Comparison of ENCODE assay signal across 7 mouse cellular contexts in the genomic region with DNA sequence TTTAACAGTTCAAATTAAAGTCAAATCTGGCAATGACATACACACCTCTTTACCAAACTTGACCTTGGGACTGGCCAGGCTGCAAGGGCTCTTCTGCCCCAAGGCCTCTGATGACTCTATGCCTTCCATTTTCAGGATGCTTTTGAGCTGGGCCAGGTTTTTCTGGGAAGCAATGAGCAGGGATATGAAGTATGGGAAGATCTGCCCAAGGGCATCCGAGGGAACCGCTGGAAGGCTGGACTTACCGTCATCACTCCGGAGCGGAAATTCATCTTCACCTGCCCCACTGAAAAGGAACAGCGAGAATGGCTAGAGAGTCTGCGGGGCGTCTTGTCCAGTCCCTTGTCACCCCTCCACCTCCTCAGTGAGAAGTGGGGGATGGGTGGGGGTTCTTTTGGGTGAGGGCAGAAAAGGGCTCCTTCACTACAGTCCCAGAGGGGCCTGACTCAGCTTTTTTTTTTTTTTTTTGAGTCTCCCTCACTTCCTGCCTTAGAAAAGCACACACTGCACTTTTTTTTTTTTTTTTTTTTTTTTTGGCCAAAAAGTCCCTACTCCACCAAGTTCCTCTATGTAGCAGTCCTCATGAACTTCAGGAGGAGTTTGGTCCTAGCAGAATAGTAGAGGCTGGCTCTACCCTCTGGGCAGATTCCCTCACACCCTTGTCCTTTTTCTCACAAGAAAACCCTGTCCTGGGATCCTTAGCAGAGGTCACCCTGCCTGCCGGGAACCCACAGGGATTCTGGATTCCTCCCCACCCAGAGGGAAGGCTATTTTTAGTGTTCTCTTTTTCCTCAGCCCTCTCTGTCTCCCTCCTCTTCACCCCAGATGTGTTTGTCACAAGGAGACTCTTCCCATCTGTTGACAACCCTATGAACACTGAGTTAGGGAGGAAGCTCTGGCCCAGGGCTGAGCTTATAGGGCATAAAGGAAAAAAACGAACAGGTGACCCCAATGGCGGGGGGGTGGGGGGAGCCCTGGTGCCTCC. TPM values are rescaled to one million over a fixed set of nuclear protein-coding genes. Genes with fewer than 3 reads are reported as not detected.
DNase-seq lines count a peak whose midpoint lies in the region; ATAC-seq and TF ChIP-seq lines count a peak whose summit lies in the region.

No protein-coding gene starts in this region.

- H3K4me3 ChIP-seq in MEL (ENCODE audit: control insufficient read depth in 1 of 2, insufficient read depth in 1 of 2, low read depth in 2 of 2, low read length in 2 of 2) = no peak overlapping the region
- H3K4me3 ChIP-seq in forebrain, embryonic 11.5 days (ENCODE audit: low read depth, low read length) = no peak overlapping the region

- H3K36me3 ChIP-seq in MEL (ENCODE audit: control insufficient read depth in 1 of 2, insufficient read depth in 2 of 2, low read length in 2 of 2) = no peaks in the 10 kb centered on the region; a peak in 1 of 4 replicates
- H3K36me3 ChIP-seq in forebrain, embryonic 11.5 days (ENCODE audit: control insufficient read depth, insufficient read depth, low read length) = no peaks in the 10 kb centered on the region

- 80% methylated on average over 11 of the region's 11 CpGs for WGBS in forebrain, embryonic 11.5 days

- H3K9ac ChIP-seq in MEL (ENCODE audit: control insufficient read depth, low read depth, low read length, poor library complexity, severe bottlenecking) = no peak overlapping the region
- H3K9ac ChIP-seq in forebrain, embryonic 11.5 days (ENCODE audit: low read length) = no peak overlapping the region

- TF ChIP-seq RAD21 in MEL (IDR thresholded peaks at IDR 0.05; ENCODE audit: low read depth, low read length) = no peak

- H3K4me2 ChIP-seq in forebrain, embryonic 11.5 days (ENCODE audit: low read depth, low read length, severe bottlenecking) = no peak overlapping the region

- peaks cover 0 to 12% of the 10 kb centered on the region in 2 experiments; a peak in 3 of 4 replicates for H3K4me1 ChIP-seq in MEL (ENCODE audit: control insufficient read depth in 1 of 2, insufficient read depth in 2 of 2, low read length in 2 of 2)
- no peaks in the 10 kb centered on the region for H3K4me1 ChIP-seq in forebrain, embryonic 11.5 days (replicated peaks; ENCODE audit: control insufficient read depth, insufficient read depth, low read length)

- DNase-seq in kidney, postnatal 25 days = peak; percentile 44 to 71
- no peak for DNase-seq in kidney, adult 11 months
- DNase-seq in A20 (ENCODE audit: low read depth, low spot score) (peak; percentile 42), MEL (ENCODE audit: low read depth, low spot score) (no peak)
- DNase-seq in heart, postnatal 10 days = peak; percentile 46 to 48
- DNase-seq in forebrain, embryonic 11.5 days (ENCODE audit: low spot score) = no peak
- no peak for DNase-seq in urinary bladder, postnatal 25 days (ENCODE audit: low spot score)

- H3K79me2 ChIP-seq in MEL (ENCODE audit: control insufficient read depth, insufficient read depth, low read length, poor library complexity) = no peaks in the 10 kb centered on the region

- no peak for TF ChIP-seq EP300 in MEL (IDR thresholded peaks at IDR 0.05; ENCODE audit: low read depth in 1 of 2, low read length in 2 of 2)

- H3K27ac ChIP-seq in MEL (ENCODE audit: control insufficient read depth, low read depth, low read length) = no peak overlapping the region
- no peak overlapping the region for H3K27ac ChIP-seq in forebrain, embryonic 11.5 days (ENCODE audit: low read depth, low read length)

- no peak for TF ChIP-seq POLR2A in MEL (IDR thresholded peaks at IDR 0.05; ENCODE audit: control insufficient read depth in 1 of 2, insufficient read depth in 1 of 2, low read depth in 1 of 2, low read length in 2 of 2, poor library complexity in 1 of 2)

- no peak for TF ChIP-seq CTCF in MEL (IDR thresholded peaks at IDR 0.05 in 2 of 3, conservative IDR thresholded peaks at IDR 0.05 in 1 of 3; ENCODE audit: control insufficient read depth in 1 of 3, insufficient read depth in 1 of 3, low read depth in 2 of 3, low read length in 3 of 3, poor library complexity in 1 of 3, severe bottlenecking in 1 of 3)

- ATAC-seq in forebrain, embryonic 11.5 days (replicated peaks; ENCODE audit: low FRiP score) = no peak

- no peaks in the 10 kb centered on the region for H3K27me3 ChIP-seq in MEL (ENCODE audit: control insufficient read depth in 1 of 2, insufficient read depth in 2 of 2, low read length in 2 of 2)
- H3K27me3 ChIP-seq in forebrain, embryonic 11.5 days (ENCODE audit: control insufficient read depth, insufficient read depth, low read length) = no peaks in the 10 kb centered on the region

- no peaks in the 10 kb centered on the region for H3K9me3 ChIP-seq in MEL (replicated peaks; ENCODE audit: insufficient read depth, low read length)
- no peaks in the 10 kb centered on the region for H3K9me3 ChIP-seq in forebrain, embryonic 11.5 days (ENCODE audit: control insufficient read depth, low read length)

- intact Hi-C loops in heart, postnatal 10 days (cut with DNase I) = no loop called here

TF ChIP-seq in MEL, 35 proteins besides CTCF, POLR2A, EP300 and RAD21:
- TF ChIP-seq USF2 (IDR thresholded peaks at IDR 0.05; ENCODE audit: borderline replicate concordance in 1 of 2, insufficient read depth in 1 of 2, low read depth in 1 of 2, low read length in 2 of 2) (no peak), GATA1 (IDR thresholded peaks at IDR 0.05; ENCODE audit: low read depth, low read length) (no peak), MAFK (IDR thresholded peaks at IDR 0.05; ENCODE audit: borderline replicate concordance, low read depth, low read length) (peak; percentile 85), GABPA (IDR thresholded peaks at IDR 0.05; ENCODE audit: low read depth, low read length) (0 out of 2 replicates have a peak, but pooled peaks have one; percentile 15), ZNF384 (IDR thresholded peaks at IDR 0.05; ENCODE audit: low read depth, low read length) (peak; percentile 96)

RNA-seq across cellular contexts. Expression of gene Rnf135, which starts 6.4 kb away (rescaled TPM):
- 4.1 and 5.2 TPM in 2 replicates for total RNA-seq in MEL (2012; rRNA removed)
- 1 to 10 TPM in 1 of 2 experiments, not detected in 1; 8.0 TPM for polyA plus RNA-seq in MEL (2012; ENCODE audit: insufficient read depth in 1 of 2, insufficient read length in 2 of 2, low read depth in 1 of 2, low replicate concordance in 2 of 2, missing spikeins in 1 of 2)
- 10 to 100 TPM in 1 of 2 experiments, 1 to 10 TPM in 1; 7.7 to 10.4 TPM for total RNA-seq in heart, postnatal 10 days (2021)
- 3.0 and 3.3 TPM in 2 replicates for polyA plus RNA-seq in forebrain, embryonic 11.5 days (2014; fragmentation: Nextera tagmentation; extraction: Ambion mirVana)

RNA-seq across cellular contexts. Expression of gene Adap2, which starts 23.3 kb away (rescaled TPM):
- not detected in 2 replicates for total RNA-seq in MEL (2012; rRNA removed)
- polyA plus RNA-seq in MEL (2012; ENCODE audit: insufficient read depth in 1 of 2, insufficient read length in 2 of 2, low read depth in 1 of 2, low replicate concordance in 2 of 2, missing spikeins in 1 of 2) = not detected
- total RNA-seq in heart, postnatal 10 days (2021) = 10 to 100 TPM in 1 of 2 experiments, 1 to 10 TPM in 1; 8.8 to 18.4 TPM
- 0.24 and 0.68 TPM in 2 replicates for polyA plus RNA-seq in forebrain, embryonic 11.5 days (2014; fragmentation: Nextera tagmentation; extraction: Ambion mirVana)

RNA-seq across cellular contexts. Expression of gene Rhot1, which starts 31.6 kb away (rescaled TPM):
- 39.8 and 43.7 TPM in 2 replicates for total RNA-seq in MEL (2012; rRNA removed)
- polyA plus RNA-seq in MEL (2012; ENCODE audit: insufficient read depth in 1 of 2, insufficient read length in 2 of 2, low read depth in 1 of 2, low replicate concordance in 2 of 2, missing spikeins in 1 of 2) = 100 to 1,000 TPM in 1 of 2 experiments, 10 to 100 TPM in 1; 44.3 to 919 TPM
- 10 to 100 TPM; 67.4 to 72.5 TPM for total RNA-seq in heart, postnatal 10 days (2021)
- polyA plus RNA-seq in forebrain, embryonic 11.5 days (2014; fragmentation: Nextera tagmentation; extraction: Ambion mirVana) = 63.1 and 73.7 TPM in 2 replicates

RNA-seq across cellular contexts. Expression of gene Tefm, which starts 35.2 kb away (rescaled TPM):
- total RNA-seq in MEL (2012; rRNA removed) = 30.0 and 33.9 TPM in 2 replicates
- polyA plus RNA-seq in MEL (2012; ENCODE audit: insufficient read depth in 1 of 2, insufficient read length in 2 of 2, low read depth in 1 of 2, low replicate concordance in 2 of 2, missing spikeins in 1 of 2) = 10 to 100 TPM in 1 of 2 experiments, not detected in 1; 23.6 TPM
- 10 to 100 TPM; 22.6 to 23.7 TPM for total RNA-seq in heart, postnatal 10 days (2021)
- 31.8 and 32.1 TPM in 2 replicates for polyA plus RNA-seq in forebrain, embryonic 11.5 days (2014; fragmentation: Nextera tagmentation; extraction: Ambion mirVana)

Comparison
In these comparisons a context has a peak if more than half of its experiments do, and no peak if none do; other contexts are left out.
1. DNase-seq: peak in kidney, postnatal 25 days (2 of 2), A20 (single experiment) and heart, postnatal 10 days (2 of 2); none in kidney, adult 11 months (single experiment), MEL (single experiment), forebrain, embryonic 11.5 days (single experiment) and urinary bladder, postnatal 25 days (single experiment).